Mouse (Mus musculus) kidney, postnatal 14 days (tissue): Measurements from ENCODE around the gene A830031A19Rik.

ENCODE experiments used
- DNase-seq: peaks from one replicate; pipeline ENCODE4 v3.0.0; 2022; ENCODE audit warnings: mixed read lengths

A830031A19Rik gene

GRCm38 (mm10) chr11:24074634-24075104, at the start of gene A830031A19Rik:
Gene A830031A19Rik (minus strand): TSS chr11:24075054.
- DNase-seq, result no peak

GRCm38 (mm10) chr11:24123991-24124390, 49.1 kb upstream of the A830031A19Rik start:
- DNase-seq, result no peak

GRCm38 (mm10) chr11:24122899-24123298, 48.0 kb upstream of the A830031A19Rik start:
- DNase-seq, result no peak

- no peak for DNase-seq
These were observed 46.3 kb upstream of the A830031A19Rik start for GRCm38 (mm10) chr11:24121136-24121535.

GRCm38 (mm10) chr11:24116582-24117318, 41.9 kb upstream of the A830031A19Rik start:
- no peak for DNase-seq

- DNase-seq, result no peak
These were observed 41.2 kb upstream of the A830031A19Rik start for GRCm38 (mm10) chr11:24116041-24116440.

- no peak for DNase-seq
These were observed 40.3 kb upstream of the A830031A19Rik start for GRCm38 (mm10) chr11:24115017-24115752.

- no peak for DNase-seq
These were observed 36.9 kb upstream of the A830031A19Rik start for GRCm38 (mm10) chr11:24111720-24112119.

GRCm38 (mm10) chr11:24110113-24110512, 35.3 kb upstream of the A830031A19Rik start:
- DNase-seq, result no peak

- no peak for DNase-seq
These were observed 34.5 kb upstream of the A830031A19Rik start for GRCm38 (mm10) chr11:24109388-24109787.

- no peak for DNase-seq
These were observed 34.1 kb upstream of the A830031A19Rik start for GRCm38 (mm10) chr11:24108974-24109373.

GRCm38 (mm10) chr11:24107414-24107813, 32.6 kb upstream of the A830031A19Rik start:
- DNase-seq, result no peak

- no peak for DNase-seq
These were observed 28.4 kb upstream of the A830031A19Rik start for GRCm38 (mm10) chr11:24103128-24103742.

GRCm38 (mm10) chr11:24102372-24102771, 27.5 kb upstream of the A830031A19Rik start:
- DNase-seq, result no peak

- no peak for DNase-seq
These were observed 26.8 kb upstream of the A830031A19Rik start for GRCm38 (mm10) chr11:24101625-24102024.

- DNase-seq, result no peak
These were observed 25.7 kb upstream of the A830031A19Rik start for GRCm38 (mm10) chr11:24100449-24101070.

GRCm38 (mm10) chr11:24099886-24100293, 25.0 kb upstream of the A830031A19Rik start:
- peak; percentile 38 for DNase-seq

GRCm38 (mm10) chr11:24099215-24099614, 24.4 kb upstream of the A830031A19Rik start:
- DNase-seq, result no peak

- no peak for DNase-seq
These were observed 23.8 kb upstream of the A830031A19Rik start for GRCm38 (mm10) chr11:24098662-24099061.

- DNase-seq, result no peak
These were observed 23.2 kb upstream of the A830031A19Rik start for GRCm38 (mm10) chr11:24098069-24098468.

GRCm38 (mm10) chr11:24097026-24097425, 22.2 kb upstream of the A830031A19Rik start:
- no peak for DNase-seq

- DNase-seq, result no peak
These were observed 21.6 kb upstream of the A830031A19Rik start for GRCm38 (mm10) chr11:24096483-24096882.
